ENCODE assay signal across 14 mouse cellular contexts in genomic region chr3:57920090-57920432, GRCm38 (mm10).
"Had no signal": no experiment of that assay in that cellular context is flagged by ENCODE, and none has a peak within 500 bp of the region (broad histone marks: within the 10 kb centered on the region; RNA-seq: fewer than 3 reads in every experiment).

No protein-coding gene starts in this region.

- ATAC-seq: lung, postnatal 0 days had no signal

- H3K36me3 ChIP-seq: kidney, embryonic 15.5 days; limb, embryonic 13.5 days; midbrain, embryonic 15.5 days had no signal

- H3K27me3 ChIP-seq: kidney, embryonic 15.5 days; limb, embryonic 13.5 days; megakaryocyte, embryonic 14.5 days; midbrain, embryonic 15.5 days had no signal

- H3K4me3 ChIP-seq: kidney, embryonic 15.5 days; limb, embryonic 13.5 days; megakaryocyte, embryonic 14.5 days; midbrain, embryonic 15.5 days had no signal

- H3K9ac ChIP-seq: kidney, embryonic 15.5 days; limb, embryonic 13.5 days; liver, embryonic 14.5 days; midbrain, embryonic 15.5 days had no signal

- H3K4me1 ChIP-seq: limb, embryonic 13.5 days; megakaryocyte, embryonic 14.5 days; midbrain, embryonic 15.5 days had no signal

- DNase-seq: kidney, adult 18-20 months; kidney, postnatal 14 days; left cerebral cortex, postnatal 4 days; lung, adult 18-20 months; lung, postnatal 4 days; right cerebral cortex, postnatal 4 days; thymus, postnatal 4 days had no signal

- H3K27ac ChIP-seq: kidney, embryonic 15.5 days; limb, embryonic 13.5 days; liver, embryonic 14.5 days; midbrain, embryonic 15.5 days had no signal

- H3K4me2 ChIP-seq: kidney, embryonic 15.5 days; limb, embryonic 13.5 days; midbrain, embryonic 11.5 days; midbrain, embryonic 15.5 days had no signal

- H3K9me3 ChIP-seq: kidney, embryonic 15.5 days; limb, embryonic 13.5 days; megakaryocyte, embryonic 14.5 days; midbrain, embryonic 15.5 days had no signal
